In the genomic region with DNA sequence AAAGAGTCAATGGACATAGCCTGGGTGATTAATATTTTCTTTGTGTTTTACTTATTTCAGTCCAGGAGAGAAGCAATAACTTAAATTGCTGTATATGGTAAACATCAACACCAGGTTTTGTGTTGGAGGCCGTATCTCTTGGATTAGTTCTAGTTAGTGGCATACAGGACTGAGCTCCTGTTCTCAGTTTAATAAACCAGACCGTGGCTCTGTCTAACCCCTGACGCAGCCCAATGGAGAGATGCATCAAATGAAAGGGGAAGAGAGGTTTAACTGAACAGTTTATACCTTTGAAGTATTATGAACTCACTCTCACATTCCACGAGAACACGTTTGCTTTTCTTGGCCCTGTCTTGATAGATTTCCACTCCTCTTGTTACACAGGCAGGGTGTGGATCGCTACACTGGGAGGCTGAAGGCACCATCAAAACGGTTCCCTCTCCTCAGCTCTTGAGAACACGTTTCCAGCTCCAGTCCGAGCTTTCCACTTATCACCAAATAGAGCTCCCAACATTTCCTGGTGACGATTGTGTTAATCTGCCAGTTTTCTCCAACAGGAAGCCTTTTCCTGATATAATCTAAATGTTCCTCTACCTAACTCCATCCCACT, we compare ENCODE assay signal across 34 mouse cellular contexts. TPM values are rescaled to one million over a fixed set of nuclear protein-coding genes. Genes with fewer than 3 reads are reported as not detected.
DNase-seq lines count a peak whose midpoint lies in the region; ATAC-seq and TF ChIP-seq lines count a peak whose summit lies in the region.
"Had no signal": no experiment of that assay in that cellular context is flagged by ENCODE, and none has a peak within 500 bp of the region (broad histone marks: within the 10 kb centered on the region; RNA-seq: fewer than 3 reads in every experiment).

No protein-coding gene starts in this region.

- peak overlapping the region; percentile 42 for H3K4me2 ChIP-seq in heart, embryonic 12.5 days
- no peak overlapping the region for H3K4me2 ChIP-seq in kidney, embryonic 16.5 days (replicated peaks; ENCODE audit: low read depth, low read length)
- H3K4me2 ChIP-seq in heart, embryonic 15.5 days, result peak overlapping the region; percentile 46
- H3K4me2 ChIP-seq in stomach, postnatal 0 days (replicated peaks; ENCODE audit: low read depth), result no peak overlapping the region
- H3K4me2 ChIP-seq: embryonic facial prominence, embryonic 15.5 days; limb, embryonic 15.5 days; liver, embryonic 13.5 days; midbrain, embryonic 15.5 days; stomach, embryonic 15.5 days had no signal

- no peak overlapping the region for H3K27ac ChIP-seq in heart, embryonic 12.5 days (ENCODE audit: poor library complexity, severe bottlenecking)
- no peak overlapping the region for H3K27ac ChIP-seq in kidney, embryonic 16.5 days (ENCODE audit: low read length)
- H3K27ac ChIP-seq in heart, embryonic 15.5 days, result 0 out of 2 replicates have a peak overlapping the region, but pooled peaks have one; percentile 7
- no peak overlapping the region for H3K27ac ChIP-seq in stomach, postnatal 0 days (replicated peaks)
- H3K27ac ChIP-seq: embryonic facial prominence, embryonic 10.5 days; embryonic facial prominence, embryonic 15.5 days; hindbrain, embryonic 10.5 days; limb, embryonic 10.5 days; limb, embryonic 15.5 days; liver, embryonic 13.5 days; macrophage; midbrain, embryonic 15.5 days; stomach, embryonic 15.5 days had no signal

- no peak for DNase-seq in heart, adult 8-10 months (ENCODE audit: low spot score)
- DNase-seq in kidney, adult 9 months, result no peak
- DNase-seq in stomach, postnatal 0 days (ENCODE audit: low spot score), result no peak
- DNase-seq in cerebellum, postnatal 25 days, result no peak
- DNase-seq: adrenal gland, postnatal 36 days; cerebellum, adult 2 months; cerebellum, postnatal 14 days; gastrocnemius, postnatal 14 days; layer of hippocampus, postnatal 36 days; liver, embryonic 13.5 days; lung, adult 18-20 months; lung, postnatal 10 days; right cerebral cortex, postnatal 25 days; thymus, postnatal 14 days had no signal

- peaks cover 20% of the 10 kb centered on the region for H3K4me1 ChIP-seq in heart, embryonic 12.5 days (replicated peaks)
- peaks cover 13% of the 10 kb centered on the region; the same call in 1 of the 2 replicates for H3K4me1 ChIP-seq in kidney, embryonic 16.5 days (ENCODE audit: insufficient read depth, low read length)
- peaks cover 19% of the 10 kb centered on the region for H3K4me1 ChIP-seq in heart, embryonic 15.5 days (replicated peaks)
- no peaks in the 10 kb centered on the region for H3K4me1 ChIP-seq in stomach, postnatal 0 days (replicated peaks; ENCODE audit: control insufficient read depth, insufficient read depth)
- H3K4me1 ChIP-seq: embryonic facial prominence, embryonic 10.5 days; embryonic facial prominence, embryonic 15.5 days; limb, embryonic 10.5 days; stomach, embryonic 15.5 days had no signal

- no peaks in the 10 kb centered on the region for H3K27me3 ChIP-seq in heart, embryonic 12.5 days (replicated peaks)
- no peaks in the 10 kb centered on the region for H3K27me3 ChIP-seq in kidney, embryonic 16.5 days (ENCODE audit: insufficient read depth, low read length)
- no peaks in the 10 kb centered on the region for H3K27me3 ChIP-seq in heart, embryonic 15.5 days
- H3K27me3 ChIP-seq in stomach, postnatal 0 days (ENCODE audit: control insufficient read depth, insufficient read depth, low read length), result no peaks in the 10 kb centered on the region
- H3K27me3 ChIP-seq: embryonic facial prominence, embryonic 15.5 days; limb, embryonic 15.5 days; liver, embryonic 13.5 days; midbrain, embryonic 15.5 days; stomach, embryonic 15.5 days had no signal

- no peak overlapping the region for H3K9ac ChIP-seq in heart, embryonic 12.5 days
- H3K9ac ChIP-seq in kidney, embryonic 16.5 days (replicated peaks; ENCODE audit: low read length), result no peak overlapping the region
- H3K9ac ChIP-seq in heart, embryonic 15.5 days, result no peak overlapping the region
- H3K9ac ChIP-seq in stomach, postnatal 0 days (ENCODE audit: low read length), result no peak overlapping the region
- H3K9ac ChIP-seq: embryonic facial prominence, embryonic 15.5 days; limb, embryonic 15.5 days; liver, embryonic 13.5 days; midbrain, embryonic 15.5 days; stomach, embryonic 15.5 days had no signal

- TF ChIP-seq CTCF in stomach, postnatal 0 days (IDR thresholded peaks at IDR 0.05; ENCODE audit: low read depth), result no peak

- ATAC-seq in heart, embryonic 12.5 days (ENCODE audit: insufficient number of reproducible peaks, low FRiP score), result peak; percentile 59; the same call in 1 of the 2 replicates
- ATAC-seq in kidney, embryonic 16.5 days (ENCODE audit: low FRiP score, low TSS enrichment), result peak; percentile 54; the same call in 1 of the 2 replicates
- ATAC-seq in heart, embryonic 15.5 days (replicated peaks; ENCODE audit: insufficient number of reproducible peaks, insufficient read depth, low FRiP score, low read depth), result no peak
- peak; percentile 8; the same call in 1 of the 2 replicates for ATAC-seq in stomach, postnatal 0 days (ENCODE audit: low FRiP score, low TSS enrichment)
- ATAC-seq: activated CD4-positive, CD25-positive, alpha-beta regulatory T cell, adult 4 months; forebrain, embryonic 14.5 days; hindbrain, embryonic 16.5 days; midbrain, embryonic 15.5 days had no signal

- no peaks in the 10 kb centered on the region for H3K9me3 ChIP-seq in heart, embryonic 12.5 days (replicated peaks)
- no peaks in the 10 kb centered on the region for H3K9me3 ChIP-seq in kidney, embryonic 16.5 days (ENCODE audit: low read length)
- H3K9me3 ChIP-seq in heart, embryonic 15.5 days (replicated peaks), result no peaks in the 10 kb centered on the region
- H3K9me3 ChIP-seq in stomach, postnatal 0 days (ENCODE audit: control insufficient read depth, low read length), result no peaks in the 10 kb centered on the region
- H3K9me3 ChIP-seq: embryonic facial prominence, embryonic 10.5 days; embryonic facial prominence, embryonic 15.5 days; hindbrain, embryonic 10.5 days; limb, embryonic 10.5 days; limb, embryonic 15.5 days; liver, embryonic 13.5 days; midbrain, embryonic 15.5 days; stomach, embryonic 15.5 days had no signal

- 34% methylated on average over 10 of the region's 10 CpGs for WGBS in heart, embryonic 12.5 days
- 45% methylated on average over 10 of the region's 10 CpGs for WGBS in kidney, embryonic 16.5 days
- WGBS in heart, embryonic 15.5 days, result 38% methylated on average over 10 of the region's 10 CpGs
- WGBS in stomach, postnatal 0 days, result 47% methylated on average over 10 of the region's 10 CpGs

- H3K36me3 ChIP-seq in heart, embryonic 12.5 days, result no peaks in the 10 kb centered on the region
- no peaks in the 10 kb centered on the region for H3K36me3 ChIP-seq in kidney, embryonic 16.5 days (ENCODE audit: insufficient read depth, low read length)
- no peaks in the 10 kb centered on the region for H3K36me3 ChIP-seq in heart, embryonic 15.5 days
- H3K36me3 ChIP-seq in stomach, postnatal 0 days (ENCODE audit: control insufficient read depth, insufficient read depth, low read length), result no peaks in the 10 kb centered on the region
- H3K36me3 ChIP-seq: embryonic facial prominence, embryonic 10.5 days; embryonic facial prominence, embryonic 15.5 days; hindbrain, embryonic 10.5 days; limb, embryonic 10.5 days; limb, embryonic 15.5 days; liver, embryonic 13.5 days; midbrain, embryonic 15.5 days; stomach, embryonic 15.5 days had no signal

- no peak for TF ChIP-seq EP300 in stomach, postnatal 0 days (optimal IDR thresholded peaks at IDR 0.05)

- H3K4me3 ChIP-seq in heart, embryonic 12.5 days, result no peak overlapping the region; the same call in 1 of the 2 replicates
- no peak overlapping the region for H3K4me3 ChIP-seq in kidney, embryonic 16.5 days (ENCODE audit: low read length)
- 0 out of 2 replicates have a peak overlapping the region, but pooled peaks have one; percentile 16 for H3K4me3 ChIP-seq in heart, embryonic 15.5 days
- H3K4me3 ChIP-seq in stomach, postnatal 0 days (ENCODE audit: low read depth, low read length), result no peak overlapping the region
- H3K4me3 ChIP-seq: embryonic facial prominence, embryonic 10.5 days; embryonic facial prominence, embryonic 15.5 days; hindbrain, embryonic 10.5 days; limb, embryonic 10.5 days; limb, embryonic 15.5 days; liver, embryonic 13.5 days; midbrain, embryonic 15.5 days; stomach, embryonic 15.5 days had no signal

RNA-seq across cellular contexts. Expression of gene Cerkl, which starts 54.0 kb away (rescaled TPM):
- polyA plus RNA-seq in heart, embryonic 12.5 days (2016; fragmentation: Nextera tagmentation; extraction: Ambion mirVana), result 0.89 TPM in 1 of 2 replicates, not detected in the other
- total RNA-seq in heart, adult 8-10 months (2022), result 1 to 10 TPM in 2 of 4 experiments, under 1 TPM in 2; 0.27 to 1.9 (median 1.2) TPM
- polyA plus RNA-seq in kidney, embryonic 16.5 days (2015; fragmentation: Nextera tagmentation; extraction: Ambion mirVana), result 1.8 and 2.0 TPM in 2 replicates
- 0.42 and 1.7 TPM in 2 replicates for polyA plus RNA-seq in heart, embryonic 15.5 days (2015; fragmentation: Nextera tagmentation; extraction: Ambion mirVana)
- polyA plus RNA-seq in stomach, postnatal 0 days (2015; fragmentation: Nextera tagmentation; extraction: Ambion mirVana), result 0.67 and 1.2 TPM in 2 replicates

RNA-seq across cellular contexts. Expression of gene Neurod1, which starts 54.0 kb away (rescaled TPM):
- not detected in 2 replicates for polyA plus RNA-seq in heart, embryonic 12.5 days (2016; fragmentation: Nextera tagmentation; extraction: Ambion mirVana)
- total RNA-seq in heart, adult 8-10 months (2022), result not detected
- polyA plus RNA-seq in kidney, embryonic 16.5 days (2015; fragmentation: Nextera tagmentation; extraction: Ambion mirVana), result not detected in 2 replicates
- 0.08 TPM in 1 of 2 replicates, not detected in the other for polyA plus RNA-seq in heart, embryonic 15.5 days (2015; fragmentation: Nextera tagmentation; extraction: Ambion mirVana)
- polyA plus RNA-seq in stomach, postnatal 0 days (2015; fragmentation: Nextera tagmentation; extraction: Ambion mirVana), result 0.61 and 0.68 TPM in 2 replicates
- total RNA-seq: adrenal gland, adult 2 months; adrenal gland, postnatal 36 days; granulocyte monocyte progenitor cell, adult 5-6 weeks; megakaryocyte-erythroid progenitor cell, adult 5-6 weeks; neutrophil, adult 5-6 weeks had no signal
- polyA plus RNA-seq: activated CD4-positive, CD25-positive, alpha-beta regulatory T cell, adult 4 months; kidney, adult 2 months; limb, embryonic 10.5 days; limb, embryonic 15.5 days; liver, embryonic 13.5 days; macrophage; urinary bladder, adult 2 months had no signal

Comparison
In these comparisons a context has a peak if more than half of its experiments do, and no peak if none do; other contexts are left out.
1. H3K4me2 ChIP-seq: peak in heart, embryonic 12.5 days (single experiment) and heart, embryonic 15.5 days (single experiment); none in kidney, embryonic 16.5 days (single experiment) and stomach, postnatal 0 days (single experiment).